Mouse (Mus musculus) liver, embryonic 13.5 days (tissue): ENCODE measurements around the gene Gm10961. TPM values are rescaled to one million over a fixed set of nuclear protein-coding genes. Genes with fewer than 3 reads are reported as not detected.

ENCODE experiments used
- ATAC-seq: fragments of 200-750 bp; cut with Nextera tagmentation; 2 replicates; pipeline ENCODE4 v1.8.0; 2017; ENCODE audit warnings: low read depth, mild to moderate bottlenecking, moderate number of reproducible peaks, moderate library complexity
- DNase-seq: peaks from one replicate; pipeline ENCODE4 v3.0.0; 2022
- H3K27ac ChIP-seq: fragments of 300-500 bp; sonication (generic); 2 replicates; pipeline ENCODE4 v1.5.1; 2015; ENCODE audit warnings: moderate library complexity, mild to moderate bottlenecking, inconsistent platforms
- H3K27me3 ChIP-seq: fragments of 300-500 bp; sonication (generic); 2 replicates; pipeline ENCODE4 v1.6.1; 2015; ENCODE audit warnings: mild to moderate bottlenecking, inconsistent platforms
- H3K36me3 ChIP-seq: fragments of 300-500 bp; sonication (generic); 2 replicates; pipeline ENCODE4 v1.6.1; 2015; ENCODE audit warnings: mild to moderate bottlenecking, inconsistent platforms
- H3K4me1 ChIP-seq: fragments of 300-500 bp; sonication (generic); replicated peaks from 2 replicates; pipeline ENCODE4 v1.6.1; 2015; ENCODE audit warnings: inconsistent platforms
- H3K4me2 ChIP-seq: fragments of 300-500 bp; sonication (generic); 2 replicates; pipeline ENCODE4 v1.6.1; 2015; ENCODE audit warnings: inconsistent platforms, mild to moderate bottlenecking, moderate library complexity
- H3K4me3 ChIP-seq: fragments of 300-500 bp; sonication (generic); replicated peaks from 2 replicates; pipeline ENCODE4 v1.5.1; 2015; ENCODE audit warnings: mild to moderate bottlenecking, inconsistent platforms
- H3K9ac ChIP-seq: fragments of 300-500 bp; sonication (generic); 2 replicates; pipeline ENCODE4 v1.6.1; 2015; ENCODE audit warnings: mild to moderate bottlenecking, inconsistent platforms
- H3K9me3 ChIP-seq: fragments of 300-500 bp; sonication (generic); replicated peaks from 2 replicates; pipeline ENCODE4 v1.6.1; 2016; ENCODE audit warnings: inconsistent platforms
- WGBS: fragments of 180-500 bp; shearing (Covaris S2); methylation state at CpG from one replicate; pipeline ENCODE4 v1.1.7; 2015; ENCODE audit not compliant: insufficient replicate concordance; 5-methylcytosine and 5-hydroxymethylcytosine counted together
- polyA plus RNA-seq: library from polyadenylated mRNA; unstranded; fragments of >200 nt; fragmentation: Nextera tagmentation; extraction: Ambion mirVana; gene quantifications from 2 replicates; pipeline ENCODE4 v1.2.1, GENCODE M21; 2015

Gm10961 gene
- polyA plus RNA-seq, 1 experiment from 2014 or later: not detected

DNA sequence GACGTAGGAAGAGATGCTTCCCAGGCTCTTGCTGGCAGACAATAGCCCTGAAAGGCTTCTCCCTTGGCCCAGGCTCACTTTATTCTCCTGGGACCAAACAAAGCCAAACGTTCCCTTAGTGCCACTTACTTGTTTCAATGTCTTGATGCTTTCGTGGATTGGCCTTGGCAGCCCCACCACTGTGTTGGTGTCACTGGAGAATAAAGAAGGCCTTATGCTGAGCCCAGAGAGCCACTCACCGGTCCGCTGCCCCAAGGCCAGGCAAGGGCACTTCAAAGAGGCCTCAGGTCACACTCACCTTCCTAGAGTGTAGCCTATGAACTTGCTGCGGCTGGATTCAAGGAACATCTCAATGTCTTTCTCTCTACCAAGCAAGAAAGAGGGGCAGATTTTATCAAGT is 11.2 kb upstream of the Gm10961 start:
- no peaks in the 10 kb centered on the region for H3K27me3 ChIP-seq
- H3K9ac ChIP-seq: no peak overlapping the region
- no peak overlapping the region for H3K4me3 ChIP-seq
- no peak overlapping the region for H3K4me2 ChIP-seq
- ATAC-seq (no peak), DNase-seq (no peak)
- 86% methylated on average over 6 of the region's 6 CpGs for WGBS
- H3K9me3 ChIP-seq: no peaks in the 10 kb centered on the region
- H3K27ac ChIP-seq: no peak overlapping the region
- H3K4me1 ChIP-seq: no peaks in the 10 kb centered on the region
- H3K36me3 ChIP-seq: peaks cover 84% of the 10 kb centered on the region

DNA sequence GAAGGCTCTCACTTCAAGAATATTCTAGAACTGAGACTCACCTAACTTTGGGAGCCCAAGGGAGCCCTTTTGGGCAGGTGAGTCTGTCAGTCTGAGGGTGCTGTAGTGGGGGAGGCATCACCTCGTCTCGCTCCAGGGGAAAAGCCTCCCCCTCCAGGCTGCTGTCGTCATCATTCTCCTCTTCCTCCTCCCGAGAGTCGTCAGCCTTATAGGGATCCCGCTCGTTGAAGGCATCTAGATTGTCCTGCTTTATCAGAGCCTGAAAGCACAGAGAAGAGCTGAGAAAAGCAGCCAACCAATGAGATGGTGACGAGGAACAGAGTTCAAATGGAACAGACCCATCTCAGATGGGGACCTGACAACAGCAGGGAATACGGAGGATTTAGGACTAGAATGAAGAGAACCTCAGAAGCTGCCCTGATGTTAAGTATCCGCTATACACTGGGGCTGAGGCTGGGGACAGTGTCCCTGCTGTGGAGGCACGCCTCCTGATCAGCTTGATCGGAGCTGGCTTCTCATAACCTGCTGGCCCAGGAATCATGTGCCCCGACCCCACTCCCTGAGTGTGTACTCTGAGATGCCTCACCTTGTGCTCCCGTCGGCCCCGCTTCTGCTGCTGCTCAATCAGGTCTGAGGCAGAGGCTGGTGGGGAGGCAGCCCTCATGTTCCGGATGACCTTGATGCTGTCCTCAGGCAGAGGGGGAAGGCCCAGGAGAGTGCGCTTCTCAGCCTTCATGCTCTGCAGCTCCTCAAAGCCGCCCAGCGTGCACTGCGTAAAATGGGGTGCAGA is 9.6 kb upstream of the Gm10961 start:
- DNase-seq: no peak
- Histone ChIP-seq H3K4me2 (no peak overlapping the region), H3K4me3 (no peak overlapping the region), H3K27me3 (no peaks in the 10 kb centered on the region), H3K9me3 (no peaks in the 10 kb centered on the region), H3K9ac (no peak overlapping the region), H3K36me3 (peaks cover 84% of the 10 kb centered on the region), H3K4me1 (no peaks in the 10 kb centered on the region), H3K27ac (no peak overlapping the region)
- 82% methylated on average over 21 of the region's 21 CpGs for WGBS
- no peak for ATAC-seq

DNA sequence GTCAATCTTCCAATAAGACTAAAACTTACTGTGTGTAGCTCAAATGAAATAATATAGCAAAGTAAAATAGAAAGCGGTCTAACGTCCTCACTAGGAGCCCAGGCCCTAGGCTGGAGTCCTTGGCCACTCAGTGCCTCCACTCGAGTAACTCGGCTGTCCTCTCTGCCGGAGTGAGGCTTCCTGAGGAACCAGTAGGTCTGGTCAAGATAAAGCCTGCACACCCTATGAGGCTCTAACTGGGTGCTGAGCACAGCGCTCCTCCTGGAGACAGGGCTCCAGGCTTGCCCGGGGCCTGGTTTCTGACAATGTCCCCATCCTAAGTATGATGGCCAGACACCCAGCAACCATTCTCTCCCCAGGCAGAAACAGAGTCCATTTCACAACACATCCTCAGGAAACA is 8.6 kb upstream of the Gm10961 start:
- Histone ChIP-seq H3K27ac (no peak overlapping the region), H3K27me3 (no peaks in the 10 kb centered on the region), H3K4me2 (no peak overlapping the region), H3K36me3 (peaks cover 84% of the 10 kb centered on the region), H3K9me3 (no peaks in the 10 kb centered on the region), H3K4me3 (no peak overlapping the region), H3K9ac (no peak overlapping the region), H3K4me1 (no peaks in the 10 kb centered on the region)
- DNase-seq: no peak
- no peak for ATAC-seq
- whole genome bisulfite sequencing: 80% methylated on average over 7 of the region's 7 CpGs

DNA sequence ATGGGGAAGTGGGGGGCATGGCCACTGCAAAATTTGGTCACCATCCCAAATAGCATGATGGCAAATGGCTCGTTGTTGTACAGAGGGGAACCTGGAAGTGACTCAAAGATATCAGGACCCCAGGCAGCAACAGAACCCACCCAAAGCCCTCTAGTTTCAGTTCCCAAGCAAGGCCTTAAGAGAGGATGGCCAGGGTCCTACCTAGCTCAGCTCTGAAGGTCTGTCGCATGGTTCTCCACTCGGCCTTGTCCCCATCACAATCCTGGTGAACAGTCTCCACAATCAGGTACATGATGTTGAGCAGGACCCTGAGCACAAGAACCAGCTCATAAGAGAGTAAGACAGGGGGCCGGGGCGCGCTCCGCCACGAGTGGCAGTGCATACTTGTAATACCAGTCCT is 6.7 kb upstream of the Gm10961 start:
- no peak overlapping the region for H3K9ac ChIP-seq
- H3K9me3 ChIP-seq: no peaks in the 10 kb centered on the region
- H3K4me1 ChIP-seq: no peaks in the 10 kb centered on the region
- 85% methylated on average over 8 of the region's 8 CpGs for WGBS
- DNase-seq (no peak), ATAC-seq (no peak)
- H3K27me3 ChIP-seq: no peaks in the 10 kb centered on the region
- H3K36me3 ChIP-seq: peaks cover 71% of the 10 kb centered on the region
- H3K27ac ChIP-seq: no peak overlapping the region
- H3K4me3 ChIP-seq: no peak overlapping the region
- no peak overlapping the region for H3K4me2 ChIP-seq

DNA sequence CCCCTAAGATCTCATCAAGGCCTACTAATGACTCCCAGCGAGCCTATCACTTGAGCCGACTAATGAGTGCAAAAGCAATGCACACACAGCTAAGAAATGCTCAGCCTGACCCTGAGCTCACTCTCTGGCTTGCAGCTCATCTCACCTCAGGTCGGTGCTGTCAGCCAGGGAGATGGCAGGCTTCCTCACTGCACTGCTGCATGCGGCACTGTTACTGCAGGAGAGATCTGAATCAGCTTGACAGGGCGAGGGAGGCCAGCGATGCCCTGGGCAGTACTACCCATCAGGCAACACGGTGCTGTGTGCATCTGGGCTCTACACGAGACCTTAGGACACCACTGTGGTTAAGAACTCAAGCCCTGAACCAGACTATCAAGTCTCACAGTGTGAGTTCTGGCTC is 5.6 kb upstream of the Gm10961 start:
- ATAC-seq: no peak
- Histone ChIP-seq H3K4me3 (no peak overlapping the region), H3K27ac (no peak overlapping the region), H3K27me3 (no peaks in the 10 kb centered on the region), H3K4me1 (peaks cover 6% of the 10 kb centered on the region), H3K4me2 (no peak overlapping the region), H3K9me3 (no peaks in the 10 kb centered on the region), H3K9ac (no peak overlapping the region), H3K36me3 (peaks cover 63% of the 10 kb centered on the region)
- no peak for DNase-seq
- WGBS: 79% methylated on average over 8 of the region's 8 CpGs

DNA sequence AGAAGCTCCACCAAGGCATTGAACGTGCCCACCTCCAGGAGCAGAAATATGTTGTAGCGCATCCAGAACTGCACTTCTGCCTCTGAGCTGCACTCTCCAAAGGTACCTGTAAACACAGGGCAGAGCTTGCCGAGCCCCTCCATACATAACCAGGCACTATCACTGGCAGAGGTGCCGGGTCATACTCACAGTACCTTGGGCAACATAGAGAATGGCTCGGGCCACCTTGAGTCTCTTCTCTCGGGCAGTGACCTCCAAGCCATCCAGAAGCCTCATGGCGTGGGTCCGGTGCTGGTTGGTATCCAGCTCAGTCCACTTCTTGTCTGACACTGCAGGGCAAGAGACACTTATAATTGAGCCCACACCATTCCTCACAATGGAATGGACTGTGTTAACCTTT is 4.4 kb upstream of the Gm10961 start:
- Histone ChIP-seq H3K4me1 (peaks cover 11% of the 10 kb centered on the region), H3K9ac (no peak overlapping the region), H3K9me3 (no peaks in the 10 kb centered on the region), H3K27me3 (no peaks in the 10 kb centered on the region), H3K4me2 (no peak overlapping the region), H3K36me3 (peaks cover 51% of the 10 kb centered on the region), H3K4me3 (no peak overlapping the region), H3K27ac (no peak overlapping the region)
- no peak for ATAC-seq
- no peak for DNase-seq
- WGBS: 80% methylated on average over 8 of the region's 8 CpGs

DNA sequence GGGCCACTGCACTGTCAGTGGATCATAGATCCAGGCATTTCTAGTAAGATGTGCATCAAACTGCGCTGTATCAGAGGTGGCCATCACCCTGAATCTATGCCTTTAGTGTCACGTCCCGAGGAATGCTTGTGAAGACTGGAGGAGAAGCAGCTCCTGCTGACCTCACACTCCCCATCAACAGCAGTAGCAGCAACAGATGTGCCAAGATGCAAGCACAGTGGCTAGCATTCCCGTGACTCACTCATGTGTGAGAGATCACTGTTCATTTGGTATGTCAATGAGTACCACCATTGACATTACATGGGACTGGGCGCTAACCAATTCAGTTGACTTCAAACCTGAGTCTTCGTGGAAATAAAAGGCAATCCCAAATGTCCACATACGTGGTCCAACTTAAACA is 3.5 kb upstream of the Gm10961 start:
- peaks cover 16% of the 10 kb centered on the region for H3K4me1 ChIP-seq
- no peaks in the 10 kb centered on the region for H3K27me3 ChIP-seq
- no peaks in the 10 kb centered on the region for H3K9me3 ChIP-seq
- ATAC-seq: no peak
- no peak overlapping the region for H3K9ac ChIP-seq
- H3K4me2 ChIP-seq: no peak overlapping the region
- H3K4me3 ChIP-seq: no peak overlapping the region
- no peak for DNase-seq
- H3K27ac ChIP-seq: no peak overlapping the region
- 88% methylated on average over 7 of the region's 7 CpGs for WGBS
- peaks cover 42% of the 10 kb centered on the region for H3K36me3 ChIP-seq

DNA sequence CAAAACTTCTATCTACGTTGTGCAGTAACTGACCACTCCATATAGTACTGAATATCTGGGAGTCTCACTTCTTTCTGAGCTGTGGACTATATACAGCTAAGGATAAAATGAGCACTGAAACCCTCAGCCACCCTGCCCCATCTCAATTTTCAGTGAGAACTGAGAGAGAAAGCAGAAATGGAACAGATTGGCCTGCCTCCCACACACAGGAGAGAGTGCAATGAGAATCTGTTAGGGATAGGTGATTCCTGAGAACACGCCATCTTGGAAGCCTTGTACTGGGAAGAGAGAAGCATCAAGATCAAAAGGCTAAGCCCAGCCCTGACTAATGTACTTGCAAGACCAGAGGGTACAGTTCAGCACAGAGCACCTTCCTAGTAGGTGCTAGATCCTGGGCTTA is 2.6 kb upstream of the Gm10961 start:
- no peak for DNase-seq
- Histone ChIP-seq H3K4me2 (no peak overlapping the region), H3K4me1 (peaks cover 16% of the 10 kb centered on the region), H3K27ac (no peak overlapping the region), H3K4me3 (no peak overlapping the region), H3K36me3 (peaks cover 38% of the 10 kb centered on the region), H3K9ac (no peak overlapping the region), H3K9me3 (no peaks in the 10 kb centered on the region), H3K27me3 (no peaks in the 10 kb centered on the region)
- no peak for ATAC-seq
- 81% methylated on average over 2 of the region's 2 CpGs for WGBS

DNA sequence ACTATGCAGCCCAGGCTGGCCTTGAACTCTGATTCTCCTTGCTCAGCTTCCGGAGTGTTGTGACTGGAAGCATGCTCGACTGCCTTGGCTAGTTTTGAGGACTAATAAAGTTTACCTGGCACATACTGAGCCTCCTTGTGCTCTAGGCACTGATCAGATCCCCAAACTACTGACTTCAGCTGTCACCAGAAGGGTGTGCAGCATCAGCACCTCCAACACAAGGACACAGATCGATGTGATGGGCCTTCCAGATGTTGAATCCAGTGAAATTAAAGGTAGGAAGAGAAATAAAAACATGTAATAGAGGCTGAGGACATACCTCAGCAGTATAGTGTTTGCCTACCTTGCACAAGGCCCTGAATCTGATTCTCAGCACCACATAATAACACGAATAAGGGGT is 1.7 kb upstream of the Gm10961 start:
- no peak overlapping the region for H3K9ac ChIP-seq
- 78% methylated on average over 4 of the region's 4 CpGs for WGBS
- H3K27ac ChIP-seq: no peak overlapping the region
- no peak overlapping the region for H3K4me2 ChIP-seq
- H3K9me3 ChIP-seq: no peaks in the 10 kb centered on the region
- no peak for ATAC-seq
- H3K36me3 ChIP-seq: peaks cover 35% of the 10 kb centered on the region
- H3K4me1 ChIP-seq: peaks cover 16% of the 10 kb centered on the region
- no peak overlapping the region for H3K4me3 ChIP-seq
- no peak for DNase-seq
- no peaks in the 10 kb centered on the region for H3K27me3 ChIP-seq

DNA sequence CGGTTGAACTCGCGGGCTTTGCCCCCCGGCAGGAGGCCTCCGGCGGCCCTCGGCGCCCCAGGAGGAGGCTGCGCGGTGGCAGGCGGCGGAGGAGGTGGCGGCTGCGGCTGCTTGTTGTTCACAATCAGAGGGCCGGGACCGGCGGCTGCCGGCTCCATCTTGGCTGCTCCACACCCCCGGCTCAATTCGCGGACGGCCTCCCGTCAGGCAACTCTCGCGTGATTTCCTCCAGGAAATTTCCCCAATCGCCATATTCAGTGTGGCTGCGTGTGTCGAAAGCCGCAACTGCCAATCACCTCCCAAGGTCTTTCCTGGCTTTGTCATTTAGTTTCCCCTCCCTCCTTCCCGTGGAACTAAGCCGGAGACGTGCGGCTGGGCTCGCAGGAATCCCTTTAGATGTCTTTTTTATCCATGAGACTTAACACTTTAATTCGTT is 419 bp downstream of the Gm10961 start, which contains the start of gene Strip1:
Gene Strip1 (minus strand): TSS at position 172 of the 436 bp plus-strand sequence.
- Histone ChIP-seq H3K27ac (peak within 1 kb of the TSS; percentile 80), H3K9me3 (no peaks in the 10 kb centered on the region), H3K4me1 (peaks cover 16% of the 10 kb centered on the region), H3K9ac (peak within 1 kb of the TSS; percentile 94), H3K36me3 (peaks cover 14% of the 10 kb centered on the region), H3K4me2 (peak within 1 kb of the TSS; percentile 94), H3K4me3 (peak within 1 kb of the TSS; percentile 95), H3K27me3 (no peaks in the 10 kb centered on the region)
- 0% methylated on average over 35 of the region's 35 CpGs for WGBS
- ATAC-seq (peak; percentile 97), DNase-seq (peak; percentile 90)

DNA sequence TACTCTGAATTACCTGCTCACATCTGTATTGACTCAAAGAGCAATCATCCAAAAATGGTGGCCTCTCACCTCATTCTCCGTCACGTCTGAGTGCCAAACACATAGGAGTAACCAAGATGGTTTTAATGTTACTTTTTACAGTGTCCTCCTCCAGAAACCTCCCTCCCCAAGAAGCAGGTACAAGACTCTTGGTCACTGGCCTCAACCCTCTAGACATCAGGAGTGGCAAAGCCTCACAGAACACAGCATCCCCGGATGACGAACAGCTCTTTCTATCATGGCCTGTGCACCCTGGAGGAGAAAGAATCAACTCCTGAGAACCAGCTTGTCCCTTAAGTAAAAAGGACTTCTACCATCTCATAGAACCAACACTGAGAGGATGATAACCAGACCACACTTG is 1.7 kb downstream of the Gm10961 start:
- Histone ChIP-seq H3K27ac (no peak overlapping the region), H3K27me3 (no peaks in the 10 kb centered on the region), H3K4me3 (no peak overlapping the region), H3K9me3 (no peaks in the 10 kb centered on the region), H3K4me2 (no peak overlapping the region), H3K4me1 (peaks cover 16% of the 10 kb centered on the region), H3K9ac (no peak overlapping the region), H3K36me3 (0 out of 2 replicates have a peak, but pooled peaks cover 1% of the 10 kb centered on the region)
- no peak for ATAC-seq
- DNase-seq: no peak
- WGBS: 90% methylated on average over 4 of the region's 4 CpGs

DNA sequence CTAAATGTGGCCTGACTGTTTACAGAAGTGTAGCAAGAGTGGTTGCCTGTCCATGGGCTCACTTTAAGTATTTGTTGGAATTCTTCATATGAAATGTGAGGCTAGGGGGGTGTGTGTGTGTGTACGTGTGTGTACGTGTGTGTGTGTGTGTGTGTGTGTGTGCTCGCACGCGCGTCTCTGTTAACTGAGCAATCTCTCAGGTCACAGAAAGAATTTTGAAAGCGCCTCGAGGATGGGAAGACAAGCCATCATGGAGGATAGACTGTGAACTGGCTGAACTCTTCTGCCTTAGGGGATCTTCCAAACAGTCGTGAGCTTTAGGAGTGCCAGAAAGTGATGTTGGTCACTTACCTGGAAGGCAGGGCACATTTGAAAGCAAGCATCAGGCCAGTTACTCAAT is 2.8 kb downstream of the Gm10961 start:
- H3K4me3 ChIP-seq: no peak overlapping the region
- no peak overlapping the region for H3K4me2 ChIP-seq
- peaks cover 16% of the 10 kb centered on the region for H3K4me1 ChIP-seq
- no peaks in the 10 kb centered on the region for H3K9me3 ChIP-seq
- H3K27me3 ChIP-seq: no peaks in the 10 kb centered on the region
- no peak overlapping the region for H3K9ac ChIP-seq
- no peak overlapping the region for H3K27ac ChIP-seq
- DNase-seq (no peak), ATAC-seq (no peak)
- 76% methylated on average over 9 of the region's 9 CpGs for WGBS
- H3K36me3 ChIP-seq: no peaks in the 10 kb centered on the region
